Mouse (Mus musculus): Measurements from ENCODE around the gene AI661453. TPM values are rescaled to one million over a fixed set of nuclear protein-coding genes. Genes with fewer than 3 reads are reported as not detected.
A peak's percentile ranks its signal among the peaks of the same experiment; 100 is the strongest.

Gene AI661453
- polyA plus RNA-seq, 1 experiment from 2014 or later, result 1.1 TPM

GRCm38 (mm10) chr17:47511111-47512020 lies 75.0 kb downstream of the AI661453 start:
- Histone ChIP-seq H3K27me3 (ENCODE audit: insufficient read depth, poor library complexity, severe bottlenecking) (no peaks in the 10 kb centered on the region), H3K9me3 (no peaks in the 10 kb centered on the region), H3K36me3 (peaks cover 3% of the 10 kb centered on the region; the same call in 1 of the 2 replicates), H3K4me3 (peak overlapping the region; percentile 47), H3K27ac (peak overlapping the region; percentile 93), H3K4me1 (peaks cover 39% of the 10 kb centered on the region)
- 10% methylated on average over 25 of the region's 25 CpGs for WGBS
- peak; percentile 99 for DNase-seq (ENCODE audit: low spot score)

GRCm38 (mm10) chr17:47512956-47513775 lies 76.8 kb downstream of the AI661453 start:
- Histone ChIP-seq H3K36me3 (peaks cover 3% of the 10 kb centered on the region; the same call in 1 of the 2 replicates), H3K27ac (peak overlapping the region; percentile 93), H3K9me3 (no peaks in the 10 kb centered on the region), H3K4me1 (peaks cover 39% of the 10 kb centered on the region), H3K4me3 (no peak overlapping the region), H3K27me3 (ENCODE audit: insufficient read depth, poor library complexity, severe bottlenecking) (no peaks in the 10 kb centered on the region)
- DNase-seq (ENCODE audit: low spot score), result no peak
- WGBS, result 67% methylated on average over 10 of the region's 10 CpGs

DNA sequence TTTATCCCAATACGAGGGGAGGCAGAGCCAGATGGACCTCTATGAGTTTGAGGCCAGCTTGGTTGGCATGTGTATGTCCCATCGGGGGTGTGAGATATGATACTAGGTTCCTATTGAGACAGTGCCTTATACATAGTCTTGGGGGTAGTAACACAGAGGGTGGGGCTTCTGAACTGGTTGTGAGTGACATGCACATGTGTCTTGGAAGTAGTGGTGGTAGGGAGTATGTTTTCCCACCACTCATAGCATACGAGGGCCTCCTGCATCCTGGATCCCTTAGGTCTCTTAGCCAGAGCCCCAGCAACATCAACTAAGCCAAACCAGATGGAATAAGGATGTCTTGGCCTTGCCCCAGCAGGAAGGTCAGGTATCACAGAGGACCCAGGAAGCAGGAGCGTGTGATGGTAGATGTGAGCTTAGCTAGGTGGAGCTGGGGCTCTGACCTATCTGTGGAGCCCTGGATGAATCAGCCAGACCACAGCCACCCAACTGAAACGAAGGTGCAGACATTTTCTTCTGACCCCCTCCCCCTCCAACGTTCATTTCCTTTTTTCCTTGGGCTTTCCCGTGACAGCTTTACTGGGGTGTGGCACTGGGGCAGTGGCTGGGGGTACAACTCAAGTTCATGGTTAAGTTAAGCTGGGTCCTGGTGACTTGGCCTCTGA lies 78.9 kb downstream of the AI661453 start:
- no peaks in the 10 kb centered on the region for H3K27me3 ChIP-seq (ENCODE audit: insufficient read depth, poor library complexity, severe bottlenecking)
- peaks cover 49% of the 10 kb centered on the region for H3K4me1 ChIP-seq
- peak overlapping the region; percentile 56; the same call in 1 of the 2 replicates for H3K27ac ChIP-seq
- H3K4me3 ChIP-seq, result no peak overlapping the region
- no peak for DNase-seq (ENCODE audit: low spot score)
- 83% methylated on average over 7 of the region's 7 CpGs for WGBS
- H3K9me3 ChIP-seq, result no peaks in the 10 kb centered on the region
- peaks cover 3% of the 10 kb centered on the region; the same call in 1 of the 2 replicates for H3K36me3 ChIP-seq

- H3K9me3 ChIP-seq, result no peaks in the 10 kb centered on the region
- H3K27ac ChIP-seq, result no peak overlapping the region
- DNase-seq (ENCODE audit: low spot score), result no peak
- peaks cover 56% of the 10 kb centered on the region for H3K4me1 ChIP-seq
- WGBS, result 96% methylated on average over 3 of the region's 3 CpGs
- no peak overlapping the region for H3K4me3 ChIP-seq
- H3K27me3 ChIP-seq (ENCODE audit: insufficient read depth, poor library complexity, severe bottlenecking), result no peaks in the 10 kb centered on the region
- H3K36me3 ChIP-seq, result peaks cover 3% of the 10 kb centered on the region; the same call in 1 of the 2 replicates
Observed at GRCm38 (mm10) chr17:47516232-47516631, 79.8 kb downstream of the AI661453 start.

DNA sequence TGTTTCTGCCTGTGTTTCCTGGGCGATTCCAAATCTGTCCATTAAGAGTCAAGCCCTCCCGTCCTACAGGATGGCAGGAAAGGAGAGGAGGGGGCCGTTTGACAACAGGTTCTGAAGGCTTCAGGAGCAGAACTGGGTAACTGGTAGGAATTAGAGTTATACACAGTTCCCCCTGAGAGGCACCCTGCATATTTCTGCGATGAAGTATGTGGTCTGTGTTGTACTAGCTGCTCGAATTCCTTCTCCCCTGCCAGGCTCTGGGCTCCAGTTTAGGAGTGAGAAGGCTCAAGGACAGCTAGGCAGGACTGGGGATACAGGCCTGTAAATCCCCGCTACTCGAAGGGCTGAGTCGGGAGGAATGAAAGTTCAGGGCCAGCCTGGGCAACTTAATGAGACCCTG lies 81.8 kb downstream of the AI661453 start:
- H3K4me3 ChIP-seq, result peak overlapping the region; percentile 19; the same call in 1 of the 2 replicates
- H3K36me3 ChIP-seq, result peaks cover 3% of the 10 kb centered on the region; the same call in 1 of the 2 replicates
- no peaks in the 10 kb centered on the region for H3K9me3 ChIP-seq
- 22% methylated on average over 8 of the region's 8 CpGs for WGBS
- no peaks in the 10 kb centered on the region for H3K27me3 ChIP-seq (ENCODE audit: insufficient read depth, poor library complexity, severe bottlenecking)
- DNase-seq (ENCODE audit: low spot score), result peak; percentile 90
- H3K4me1 ChIP-seq, result peaks cover 62% of the 10 kb centered on the region
- H3K27ac ChIP-seq, result peak overlapping the region; percentile 98

Other genes with a start within 250 kb of the AI661453 start
- gene Mrps10, start 67.7 kb upstream of the AI661453 start, polyA plus RNA-seq (2016; fragmentation: Nextera tagmentation; extraction: Ambion mirVana), result 86.8 and 99.0 TPM in 2 replicates
- 3.2 and 4.7 TPM in 2 replicates for gene Guca1b, start 51.2 kb upstream of the AI661453 start, polyA plus RNA-seq (2016; fragmentation: Nextera tagmentation; extraction: Ambion mirVana)
- gene Guca1a, start 36.0 kb upstream of the AI661453 start, polyA plus RNA-seq (2016; fragmentation: Nextera tagmentation; extraction: Ambion mirVana), result 2.3 and 3.6 TPM in 2 replicates
- gene 1700001C19Rik, start 761 bp downstream of the AI661453 start, polyA plus RNA-seq (2016; fragmentation: Nextera tagmentation; extraction: Ambion mirVana), result 0.63 and 1.3 TPM in 2 replicates
- gene Taf8, start 65.7 kb downstream of the AI661453 start, polyA plus RNA-seq (2016; fragmentation: Nextera tagmentation; extraction: Ambion mirVana), result 23.0 and 28.5 TPM in 2 replicates
- gene Ccnd3, start 68.4 kb downstream of the AI661453 start, polyA plus RNA-seq (2016; fragmentation: Nextera tagmentation; extraction: Ambion mirVana), result 552 and 644 TPM in 2 replicates
- 37.0 and 43.0 TPM in 2 replicates for gene Bysl, start 174.9 kb downstream of the AI661453 start, polyA plus RNA-seq (2016; fragmentation: Nextera tagmentation; extraction: Ambion mirVana)
- 36.5 and 42.8 TPM in 2 replicates for gene Med20, start 175.0 kb downstream of the AI661453 start, polyA plus RNA-seq (2016; fragmentation: Nextera tagmentation; extraction: Ambion mirVana)
- gene Gm20517, start 175.0 kb downstream of the AI661453 start, polyA plus RNA-seq (2016; fragmentation: Nextera tagmentation; extraction: Ambion mirVana), result 1.6 and 2.1 TPM in 2 replicates
- 3.2 and 4.5 TPM in 2 replicates for gene Usp49, start 194.1 kb downstream of the AI661453 start, polyA plus RNA-seq (2016; fragmentation: Nextera tagmentation; extraction: Ambion mirVana)